ENCODE assay signal across 9 mouse cellular contexts in the genomic region with DNA sequence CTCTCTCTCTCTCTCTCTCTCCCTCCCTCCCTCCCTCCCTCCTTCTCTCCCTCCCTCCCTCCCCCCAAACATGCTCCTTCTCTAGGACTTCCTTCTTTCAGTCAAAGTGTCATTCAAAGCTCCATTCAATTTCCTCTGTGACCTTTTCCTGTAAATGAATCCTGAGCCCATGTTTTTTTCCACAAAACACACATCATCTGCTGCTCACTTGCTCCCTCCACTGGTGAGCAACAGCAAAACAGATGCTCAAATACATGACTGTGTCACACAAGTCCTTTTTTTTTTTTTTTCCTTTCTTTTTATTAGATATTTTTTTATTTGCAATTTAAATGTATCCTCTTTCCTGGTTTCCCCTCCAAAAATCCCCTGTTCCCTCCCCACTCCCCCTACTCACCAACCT.
DNase-seq lines count a peak whose midpoint lies in the region; ATAC-seq and TF ChIP-seq lines count a peak whose summit lies in the region.
"Had no signal": no experiment of that assay in that cellular context is flagged by ENCODE, and none has a peak within 500 bp of the region (broad histone marks: within the 10 kb centered on the region; RNA-seq: fewer than 3 reads in every experiment).

No protein-coding gene starts in this region.

- no peaks in the 10 kb centered on the region for H3K27me3 ChIP-seq in limb, embryonic 11.5 days (ENCODE audit: control insufficient read depth, insufficient read depth, low read length)
- H3K27me3 ChIP-seq: liver, embryonic 15.5 days had no signal

- no peaks in the 10 kb centered on the region for H3K4me1 ChIP-seq in limb, embryonic 11.5 days (ENCODE audit: control insufficient read depth, insufficient read depth, low read length)
- H3K4me1 ChIP-seq: liver, embryonic 15.5 days had no signal

- DNase-seq in cerebellum, postnatal 25 days: peak; percentile 51 to 75
- no peak for DNase-seq in cerebellum, adult 11 months
- no peak for DNase-seq in left cerebral cortex, adult 2 months (ENCODE audit: extremely low spot score in 1 of 2, low spot score in 2 of 2)
- DNase-seq in left cerebral cortex, postnatal 25 days (ENCODE audit: low spot score in 2 of 2): no peak
- peak; percentile 11 for DNase-seq in MEL-GATA-1-ER (ENCODE audit: extremely low read depth, low read depth)
- DNase-seq in embryo, embryonic 9.5 days (ENCODE audit: extremely low spot score): peak; percentile 12
- DNase-seq in limb, embryonic 11.5 days (ENCODE audit: low spot score): peak; percentile 74
- peak; percentile 9 for DNase-seq in yolk sac, embryonic 10.5 days (ENCODE audit: low spot score)

- H3K9ac ChIP-seq in limb, embryonic 11.5 days (ENCODE audit: low read length): no peak overlapping the region
- H3K9ac ChIP-seq: liver, embryonic 15.5 days had no signal

- no peaks in the 10 kb centered on the region for H3K9me3 ChIP-seq in limb, embryonic 11.5 days (ENCODE audit: control insufficient read depth, low read length)
- H3K9me3 ChIP-seq: liver, embryonic 15.5 days had no signal

- H3K4me3 ChIP-seq in left cerebral cortex, adult 2 months: no peak overlapping the region
- H3K4me3 ChIP-seq in limb, embryonic 11.5 days (ENCODE audit: low read depth, low read length): no peak overlapping the region
- H3K4me3 ChIP-seq: liver, embryonic 15.5 days had no signal

- no peak overlapping the region for H3K4me2 ChIP-seq in limb, embryonic 11.5 days (ENCODE audit: low read depth, severe bottlenecking)
- H3K4me2 ChIP-seq: liver, embryonic 15.5 days had no signal

- H3K27ac ChIP-seq in left cerebral cortex, adult 2 months: no peak overlapping the region
- no peak overlapping the region for H3K27ac ChIP-seq in limb, embryonic 11.5 days (replicated peaks; ENCODE audit: low read depth, low read length)
- H3K27ac ChIP-seq: liver, embryonic 15.5 days had no signal

- ATAC-seq in limb, embryonic 11.5 days (ENCODE audit: insufficient number of reproducible peaks, low FRiP score, low TSS enrichment, low read depth): no peak

- TF ChIP-seq CTCF in left cerebral cortex, adult 2 months (IDR thresholded peaks at IDR 0.05): peak; percentile 67

- no peaks in the 10 kb centered on the region for H3K36me3 ChIP-seq in limb, embryonic 11.5 days (ENCODE audit: control insufficient read depth, insufficient read depth, low read length)
- H3K36me3 ChIP-seq: liver, embryonic 15.5 days had no signal

- intact Hi-C loops in left cerebral cortex, adult 2 months (cut with DNase I): no loop called here
- intact Hi-C loops in left cerebral cortex, postnatal 25 days (cut with DNase I): no loop called here

Comparison
In these comparisons a context has a peak if more than half of its experiments do, and no peak if none do; other contexts are left out.
1. DNase-seq: peak in cerebellum, postnatal 25 days (2 of 2), MEL-GATA-1-ER (single experiment), embryo, embryonic 9.5 days (single experiment), limb, embryonic 11.5 days (single experiment) and yolk sac, embryonic 10.5 days (single experiment); none in cerebellum, adult 11 months (single experiment), left cerebral cortex, adult 2 months (0 of 2) and left cerebral cortex, postnatal 25 days (0 of 2).